Mouse (Mus musculus): ENCODE data around the gene Cd200r1. TPM values are rescaled to one million over a fixed set of nuclear protein-coding genes. Genes with fewer than 3 reads are reported as not detected.
"Not testable (repeated sequence)": the region's sequence is repeated elsewhere in the genome, so short reads cannot be mapped to it uniquely, and the experiment has no call there.

The Cd200r1 gene
- polyA plus RNA-seq, 1 experiment from 2014 or later = 0.83 TPM

DNA sequence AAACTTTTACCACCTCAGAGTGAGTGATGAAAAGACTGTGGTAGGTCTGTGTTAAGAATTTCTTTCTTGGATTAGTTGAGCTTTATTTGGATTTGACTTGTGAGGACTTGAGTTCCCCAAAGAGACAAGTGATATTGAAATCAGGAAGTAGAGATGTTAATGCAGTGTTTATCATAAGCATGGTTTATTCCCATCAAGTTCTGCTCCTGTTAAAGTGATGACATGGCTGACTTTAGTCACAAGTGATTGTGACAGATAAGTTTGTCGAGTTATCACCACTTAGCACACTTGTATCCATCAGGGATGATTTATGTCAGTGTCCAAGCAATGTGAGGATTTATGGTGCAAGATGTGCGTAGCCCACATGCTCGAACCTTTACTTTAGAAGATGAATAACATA lies 66.8 kb downstream of the Cd200r1 start:
- Histone ChIP-seq H3K4me3 (no peak overlapping the region), H3K9me3 (no peaks in the 10 kb centered on the region), H3K9ac (no peak overlapping the region), H3K4me2 (replicated peaks) (no peak overlapping the region), H3K36me3 (no peaks in the 10 kb centered on the region), H3K27me3 (no peaks in the 10 kb centered on the region), H3K4me1 (no peaks in the 10 kb centered on the region), H3K27ac (no peak overlapping the region)
- no peak for ATAC-seq (ENCODE audit: low FRiP score, low read depth)
- WGBS = 70% methylated on average over 3 of the region's 3 CpGs

DNA sequence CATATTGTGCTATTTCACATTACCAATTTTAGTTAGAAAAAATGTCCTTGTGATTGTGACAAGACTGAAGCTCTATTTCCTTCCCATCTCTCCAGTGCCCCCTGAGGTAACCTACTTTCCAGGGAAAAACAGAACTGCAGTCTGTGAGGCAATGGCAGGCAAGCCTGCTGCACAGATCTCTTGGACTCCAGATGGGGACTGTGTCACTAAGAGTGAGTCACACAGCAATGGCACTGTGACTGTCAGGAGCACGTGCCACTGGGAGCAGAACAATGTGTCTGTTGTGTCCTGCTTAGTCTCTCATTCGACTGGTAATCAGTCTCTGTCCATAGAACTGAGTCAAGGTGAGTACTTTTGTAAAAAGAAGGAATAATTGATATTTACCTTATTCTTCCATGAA lies 67.7 kb downstream of the Cd200r1 start:
- not testable (repeated sequence) for H3K27ac ChIP-seq; ATAC-seq (ENCODE audit: low FRiP score, low read depth); H3K9ac ChIP-seq; H3K4me2 ChIP-seq (replicated peaks); H3K27me3 ChIP-seq; H3K4me1 ChIP-seq; H3K9me3 ChIP-seq; H3K36me3 ChIP-seq; H3K4me3 ChIP-seq
- WGBS = 58% methylated on average over 2 of the region's 2 CpGs

Other genes starting within 250 kb of the Cd200r1 start
- gene Boc, start 206.8 kb upstream of the Cd200r1 start, polyA plus RNA-seq (2015; fragmentation: Nextera tagmentation; extraction: Ambion mirVana) = 58.7 and 63.5 TPM in 2 replicates
- 10.2 and 11.0 TPM in 2 replicates for gene Nepro, start 41.4 kb upstream of the Cd200r1 start, polyA plus RNA-seq (2015; fragmentation: Nextera tagmentation; extraction: Ambion mirVana)
- gene Gtpbp8, start 19.4 kb upstream of the Cd200r1 start, polyA plus RNA-seq (2015; fragmentation: Nextera tagmentation; extraction: Ambion mirVana) = 28.4 and 28.6 TPM in 2 replicates
- 0.08 and 0.15 TPM in 2 replicates for gene Cd200r4, start 46.0 kb downstream of the Cd200r1 start, polyA plus RNA-seq (2015; fragmentation: Nextera tagmentation; extraction: Ambion mirVana)
- not detected in 2 replicates for gene Cd200r2, start 101.4 kb downstream of the Cd200r1 start, polyA plus RNA-seq (2015; fragmentation: Nextera tagmentation; extraction: Ambion mirVana)
- 0.27 and 0.36 TPM in 2 replicates for gene Cd200r3, start 177.9 kb downstream of the Cd200r1 start, polyA plus RNA-seq (2015; fragmentation: Nextera tagmentation; extraction: Ambion mirVana)

All from limb, embryonic 13.5 days (tissue).